Mouse (Mus musculus) erythroblast, adult 5-6 weeks (primary cell): Measurements from ENCODE around the gene Pdlim7. TPM values are rescaled to one million over a fixed set of nuclear protein-coding genes. Genes with fewer than 3 reads are reported as not detected.

Source experiments
- ATAC-seq: replicated peaks from 2 replicates; pipeline ENCODE4 v1.8.0; 2016; ENCODE audit warnings: moderate number of reproducible peaks, mild to moderate bottlenecking, moderate TSS enrichment, inconsistent platforms; ENCODE audit not compliant: poor library complexity, low FRiP score, severe bottlenecking
- total RNA-seq, 2 experiments: library from RNA; stranded (forward) in 1 of 2; stranded (reverse) in 1 of 2; fragments of 150-400 nt in 1 of 2; fragments of 200-764, 138-1000 nt in 1 of 2; gene quantifications; 2 replicates each; pipeline versions ENCODE4 v1.2.3 to v1.2.4; 2015 to 2017; ENCODE audit warnings: low replicate concordance in 2 of 2

The Pdlim7 gene
- total RNA-seq, 2 experiments from 2014 or later = 1.7 to 2.9 TPM

DNA sequence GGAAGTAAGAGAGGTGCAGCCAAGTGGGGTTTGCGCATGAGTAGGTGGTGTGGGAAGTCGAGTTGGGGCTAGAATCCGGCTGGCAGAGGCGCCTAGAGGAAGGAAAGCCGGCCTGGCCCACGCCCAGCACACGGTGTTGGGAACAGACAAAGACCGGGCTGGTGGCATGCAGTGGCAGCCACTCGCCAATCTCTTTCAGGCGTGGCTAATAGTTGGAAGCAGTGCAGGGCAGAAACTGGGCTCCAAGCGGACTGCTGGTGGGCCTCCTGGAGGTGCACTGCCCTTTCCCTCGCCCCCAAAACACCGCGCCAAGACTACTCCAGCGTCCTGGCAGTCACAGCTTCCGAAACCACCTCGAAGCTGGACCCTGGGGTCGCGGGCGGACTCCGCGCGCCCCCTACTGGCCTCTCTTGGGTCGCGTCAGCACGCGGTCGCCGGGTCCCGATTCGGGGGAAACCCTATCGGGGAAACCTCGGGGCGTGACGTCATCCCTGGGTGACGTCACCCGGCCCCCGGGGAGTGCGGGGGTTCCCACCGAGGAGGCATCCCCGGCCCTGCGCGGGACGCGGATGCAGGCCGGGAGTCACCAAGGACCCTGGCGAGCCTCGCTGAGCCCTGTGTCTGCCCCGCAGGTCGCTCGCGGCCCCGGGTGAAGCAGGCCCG is 42.2 kb downstream of the Pdlim7 start:
- ATAC-seq = peak; percentile 69

DNA sequence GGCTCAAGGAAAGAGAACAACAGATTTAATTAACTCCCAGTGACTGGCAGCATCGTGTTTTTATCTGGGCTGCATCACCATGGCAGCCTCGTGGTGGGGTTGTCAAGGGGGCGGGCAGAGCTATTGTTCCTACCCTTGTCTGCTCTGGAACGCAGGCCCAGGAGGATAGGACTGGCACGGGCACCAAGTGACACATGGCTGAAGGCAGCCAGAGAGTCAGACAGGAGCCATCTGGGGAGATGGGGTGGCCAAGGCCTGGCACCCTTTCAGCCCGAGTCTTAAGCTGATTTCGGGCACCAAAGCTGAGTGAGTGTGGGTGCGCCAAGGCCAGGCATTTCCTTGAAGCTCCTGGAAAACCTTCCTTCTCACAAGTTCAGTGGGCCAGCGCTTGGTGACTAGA is 43.1 kb downstream of the Pdlim7 start:
- no peak for ATAC-seq

DNA sequence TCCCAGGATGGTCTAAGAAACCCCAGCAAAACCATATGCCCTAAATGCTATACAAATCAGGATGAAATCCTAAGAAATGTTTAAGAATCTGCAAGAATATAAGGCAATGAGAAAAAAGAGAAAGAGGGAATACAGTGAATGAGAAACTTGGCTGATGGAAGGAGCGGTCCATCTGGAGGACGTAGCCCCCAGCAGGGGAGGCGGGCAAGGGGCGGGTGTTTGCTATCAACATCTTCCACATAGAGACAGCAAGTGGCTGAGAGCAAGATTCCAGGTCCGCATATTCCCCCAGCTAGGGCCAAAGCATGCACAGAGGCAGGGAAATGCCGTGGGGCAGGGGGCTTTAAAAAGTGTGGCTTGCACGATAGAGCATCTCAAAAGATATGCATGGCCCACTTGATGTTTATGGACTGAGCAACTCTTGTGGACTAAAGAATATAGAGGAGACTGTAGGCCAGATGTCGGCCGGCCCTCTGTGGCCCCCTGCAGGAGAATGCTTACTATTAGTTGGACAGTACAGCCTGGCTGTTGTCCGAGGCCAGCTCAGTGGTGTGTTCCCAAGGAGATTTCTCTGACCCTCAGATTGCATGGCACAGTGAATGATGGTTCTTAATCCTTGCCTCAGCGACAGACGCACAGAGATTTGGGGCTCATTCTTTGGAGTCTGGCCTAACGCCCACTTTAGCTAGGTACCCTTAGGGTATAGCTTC is 44.5 kb downstream of the Pdlim7 start:
- no peak for ATAC-seq

- ATAC-seq = no peak
These were observed 47.5 kb downstream of the Pdlim7 start for GRCm38 (mm10) chr13:55465830-55466440.

GRCm38 (mm10) chr13:55465184-55465583 is 48.3 kb downstream of the Pdlim7 start:
- ATAC-seq = no peak

DNA sequence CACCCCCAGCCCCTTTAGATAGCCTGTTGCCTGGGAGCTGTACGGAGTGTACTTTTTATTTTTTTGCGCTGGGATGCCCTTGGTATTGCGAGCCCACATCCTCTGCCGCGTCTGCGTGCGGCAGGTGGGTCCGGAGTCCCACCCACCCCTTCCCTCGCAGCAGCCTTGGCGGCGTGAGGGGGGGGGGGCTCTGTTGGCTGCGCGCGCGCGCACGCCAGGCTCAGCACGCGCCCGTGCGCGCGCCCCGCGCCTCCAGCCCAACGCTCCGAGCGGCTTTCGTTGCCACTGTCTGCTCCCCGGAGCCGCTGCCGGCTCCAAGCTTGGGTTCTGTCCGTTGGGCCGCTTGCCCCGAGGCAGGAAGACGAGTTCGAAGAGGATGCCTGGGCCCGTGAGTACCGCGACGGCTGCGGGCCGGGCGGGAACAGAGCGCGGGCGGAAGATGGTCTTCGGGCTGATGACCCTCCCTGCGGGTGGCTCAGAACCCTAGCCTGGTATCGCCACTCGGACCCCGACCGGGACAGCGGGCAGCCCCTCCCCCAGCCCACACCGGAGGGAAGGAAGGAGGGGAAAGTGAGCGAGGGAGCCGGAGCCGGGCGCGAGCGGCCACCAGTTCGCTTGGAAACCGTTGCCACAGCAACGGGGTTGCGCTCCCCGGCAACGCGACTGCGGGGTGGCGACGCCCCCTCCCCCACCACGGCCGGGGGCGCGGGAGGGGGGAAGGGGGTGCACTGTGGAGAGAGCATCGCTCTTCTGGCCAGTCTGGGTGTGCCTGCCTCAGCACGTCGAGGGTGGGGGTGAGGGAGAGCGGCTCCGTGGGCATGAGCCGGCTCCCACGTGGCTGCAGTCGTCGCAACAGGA is 49.2 kb downstream of the Pdlim7 start, which contains the start of gene Prr7:
Gene Prr7, plus strand, starts transcription at position 241 of the 858 bp plus-strand sequence.
- ATAC-seq = no peak

DNA sequence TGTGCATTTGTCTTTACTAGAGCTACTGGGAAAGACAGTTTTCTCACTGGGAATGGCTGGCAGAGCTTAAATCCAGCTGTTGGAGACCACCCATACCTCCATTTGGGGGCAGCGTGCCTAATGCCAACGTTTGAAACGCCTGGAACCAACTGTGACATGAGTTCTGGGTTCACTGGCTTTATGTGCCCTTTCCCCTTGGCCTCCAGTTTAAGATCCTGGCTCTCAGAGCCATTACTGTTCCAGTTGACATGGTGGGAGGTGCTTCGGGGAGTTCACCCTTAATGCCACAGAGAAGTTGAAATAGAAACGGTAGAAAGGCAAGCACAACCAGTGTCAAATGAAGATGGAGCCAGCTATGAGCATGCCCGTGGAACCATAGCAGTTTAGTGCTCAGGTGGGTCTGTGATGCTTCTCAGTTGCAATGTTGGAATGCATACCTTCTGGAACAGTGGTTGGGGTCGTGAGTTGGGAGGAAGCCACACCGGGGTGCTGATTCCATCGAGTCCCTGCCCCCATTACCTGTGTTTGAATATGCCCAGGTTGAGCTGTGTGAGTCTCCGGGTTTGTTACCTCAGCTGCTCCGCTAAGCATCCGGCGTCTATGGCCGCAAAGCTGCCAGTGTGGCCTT is 50.0 kb downstream of the Pdlim7 start:
- no peak for ATAC-seq

DNA sequence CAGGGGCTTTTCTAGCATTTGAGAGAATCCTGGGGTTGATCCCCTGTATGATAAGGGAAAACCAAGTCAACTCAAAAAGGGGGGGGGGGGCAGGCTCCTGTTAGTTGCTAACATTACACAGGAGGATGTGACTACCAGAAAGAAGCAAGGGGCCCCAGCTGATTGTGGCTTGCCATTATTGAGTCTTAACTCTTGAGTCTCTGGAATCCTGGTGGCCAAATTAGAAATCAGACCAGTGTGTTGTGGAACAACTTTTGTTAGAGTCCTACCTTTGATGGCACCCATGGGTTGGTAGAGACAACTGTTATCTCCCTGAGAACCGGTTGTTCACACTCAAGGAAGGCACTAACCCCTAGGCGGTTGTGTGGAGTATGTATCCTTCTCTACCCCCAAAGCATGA is 50.5 kb downstream of the Pdlim7 start:
- no peak for ATAC-seq

DNA sequence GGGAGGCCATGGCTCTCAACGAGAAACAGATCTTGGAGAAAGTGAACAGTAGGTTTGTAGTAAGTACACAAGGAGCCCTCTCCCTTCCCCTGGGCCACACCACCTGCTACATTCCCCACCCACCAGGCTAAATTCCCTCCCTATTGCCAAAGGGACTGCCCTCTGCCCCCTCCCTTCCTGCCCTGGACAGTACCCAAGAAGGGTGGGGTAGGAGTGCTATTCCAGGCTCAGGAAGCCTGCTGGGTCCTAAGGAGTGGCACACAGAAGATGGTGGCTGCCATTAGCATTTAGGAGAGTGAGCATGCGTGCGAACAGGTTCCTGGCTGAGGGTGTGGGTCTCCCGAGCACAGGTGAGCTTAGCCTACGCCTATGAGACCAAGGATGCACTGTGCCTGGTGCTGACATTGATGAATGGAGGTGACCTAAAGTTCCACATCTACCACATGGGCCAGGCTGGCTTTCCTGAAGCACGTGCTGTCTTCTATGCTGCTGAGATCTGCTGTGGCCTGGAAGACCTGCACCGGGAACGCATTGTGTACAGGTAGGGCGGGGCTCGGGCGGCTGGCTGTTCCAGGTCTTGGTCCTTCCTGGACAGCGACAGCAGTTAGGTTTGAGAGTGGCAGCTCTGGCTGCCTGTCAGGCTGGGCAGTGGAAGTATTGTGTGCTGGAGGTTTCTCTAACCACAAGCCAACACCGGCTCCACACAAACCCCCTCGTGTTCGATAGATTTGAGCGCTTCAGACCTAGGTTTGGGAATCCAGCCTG is 61.5 kb downstream of the Pdlim7 start:
- no peak for ATAC-seq

GRCm38 (mm10) chr13:55451296-55451695 is 62.2 kb downstream of the Pdlim7 start:
- ATAC-seq = no peak

DNA sequence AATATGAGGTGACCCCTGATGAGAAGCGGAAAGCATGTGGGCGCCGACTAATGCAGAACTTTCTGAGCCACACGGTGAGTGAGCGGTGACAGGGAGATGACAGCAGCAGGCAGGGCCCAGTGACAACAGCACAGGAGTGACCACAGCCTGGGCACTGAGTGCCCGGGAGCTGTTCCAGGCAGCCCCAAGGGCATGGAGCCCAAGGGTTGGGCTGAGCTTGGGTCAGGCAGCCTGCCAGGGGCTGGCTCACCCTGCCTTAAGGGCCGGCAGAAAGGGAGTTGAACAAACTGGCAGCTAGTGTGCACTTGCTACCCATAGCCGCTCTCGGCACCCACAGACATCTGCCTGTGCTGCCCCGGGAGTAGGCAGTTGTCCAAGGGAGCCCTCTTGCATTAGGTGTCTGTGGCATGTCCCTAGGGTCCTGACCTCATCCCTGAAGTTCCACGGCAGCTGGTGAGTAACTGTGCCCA is 62.9 kb downstream of the Pdlim7 start:
- no peak for ATAC-seq

- ATAC-seq = no peak
These were observed 63.6 kb downstream of the Pdlim7 start for GRCm38 (mm10) chr13:55449679-55450441.

GRCm38 (mm10) chr13:55449205-55449604 is 64.3 kb downstream of the Pdlim7 start:
- no peak for ATAC-seq

DNA sequence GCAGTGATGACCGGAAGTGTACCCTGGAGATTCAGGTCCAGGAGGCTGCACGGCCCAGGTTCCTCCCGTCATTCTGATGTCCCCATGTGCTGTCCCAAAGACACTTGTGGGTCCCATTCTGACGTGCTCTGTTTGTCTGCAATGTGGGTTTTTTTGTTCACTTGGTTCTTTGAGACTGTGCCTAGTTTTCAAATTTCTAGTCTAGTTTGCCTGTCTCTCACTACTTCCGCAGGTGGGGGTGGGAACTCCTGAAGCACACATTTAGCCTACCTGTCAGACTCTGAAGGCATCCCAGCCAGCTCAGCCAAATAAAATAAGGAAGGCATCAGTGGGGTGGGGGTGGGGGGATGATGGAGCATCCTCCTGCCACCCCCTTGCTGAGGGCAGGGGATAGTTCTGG is 65.3 kb downstream of the Pdlim7 start:
- no peak for ATAC-seq

- no peak for ATAC-seq
These were observed 65.9 kb downstream of the Pdlim7 start for GRCm38 (mm10) chr13:55447543-55447943.

DNA sequence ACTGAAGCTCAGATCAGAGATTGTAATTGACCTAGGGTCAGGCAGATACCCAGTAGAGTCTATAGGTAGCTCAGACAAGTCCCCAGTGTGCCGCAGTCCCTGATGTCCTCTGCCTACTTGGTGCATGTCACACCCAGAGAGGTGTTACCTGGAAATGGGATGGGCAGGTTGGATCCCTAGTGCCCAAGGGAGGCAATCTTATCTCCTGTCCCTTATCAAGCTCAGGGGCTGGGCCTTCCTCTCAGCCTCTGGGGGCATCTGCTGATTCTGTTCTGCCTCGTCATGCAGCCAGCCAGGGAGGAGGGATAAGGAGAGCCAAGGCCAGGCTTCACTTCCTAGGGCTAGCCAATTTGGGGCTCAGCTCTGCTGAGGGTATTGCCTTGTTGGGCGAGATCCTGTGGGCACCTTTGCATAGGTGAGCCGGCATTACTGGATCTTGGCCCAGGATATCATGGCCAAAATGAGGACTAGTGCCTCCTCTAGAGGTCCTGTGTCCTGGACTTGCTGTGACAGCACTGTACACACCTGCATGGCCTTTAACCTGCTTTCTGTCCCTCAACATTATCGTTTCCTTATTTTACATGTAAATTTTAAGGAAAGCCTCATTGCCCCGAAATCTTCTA is 66.9 kb downstream of the Pdlim7 start:
- ATAC-seq = peak; percentile 66
